Mouse (Mus musculus): ENCODE results near the gene Ntm.

Gene Ntm

GRCm38 (mm10) chr9:29661468-29662145 lies 301.3 kb downstream of the Ntm start:
- peak in 1 of 2 experiments; percentile 42 for DNase-seq (ENCODE audit: low spot score in 2 of 2)

GRCm38 (mm10) chr9:29660059-29660613 lies 302.8 kb downstream of the Ntm start:
- no peak for DNase-seq (ENCODE audit: low spot score in 2 of 2)

GRCm38 (mm10) chr9:29657761-29658465 lies 305.0 kb downstream of the Ntm start:
- DNase-seq (ENCODE audit: low spot score in 2 of 2), result no peak

- DNase-seq (ENCODE audit: low spot score in 2 of 2), result peak in 1 of 2 experiments; percentile 28
Observed at GRCm38 (mm10) chr9:29654885-29655284, 308.1 kb downstream of the Ntm start.

- DNase-seq (ENCODE audit: low spot score in 2 of 2), result no peak
Observed at GRCm38 (mm10) chr9:29653678-29654235, 309.2 kb downstream of the Ntm start.

- DNase-seq (ENCODE audit: low spot score in 2 of 2), result no peak
Observed at GRCm38 (mm10) chr9:29652854-29653253, 310.1 kb downstream of the Ntm start.

GRCm38 (mm10) chr9:29651856-29652255 lies 311.1 kb downstream of the Ntm start:
- DNase-seq (ENCODE audit: low spot score in 2 of 2), result no peak

GRCm38 (mm10) chr9:29651226-29651625 lies 311.7 kb downstream of the Ntm start:
- no peak for DNase-seq (ENCODE audit: low spot score in 2 of 2)

GRCm38 (mm10) chr9:29650679-29651078 lies 312.3 kb downstream of the Ntm start:
- peak in 1 of 2 experiments; percentile 20 for DNase-seq (ENCODE audit: low spot score in 2 of 2)

- no peak for DNase-seq (ENCODE audit: low spot score in 2 of 2)
Observed at GRCm38 (mm10) chr9:29650266-29650665, 312.7 kb downstream of the Ntm start.

GRCm38 (mm10) chr9:29648256-29648655 lies 314.7 kb downstream of the Ntm start:
- DNase-seq (ENCODE audit: low spot score in 2 of 2), result no peak

- peak in 1 of 2 experiments; percentile 32 for DNase-seq (ENCODE audit: low spot score in 2 of 2)
Observed at GRCm38 (mm10) chr9:29647764-29648163, 315.2 kb downstream of the Ntm start.

GRCm38 (mm10) chr9:29645796-29646400 lies 317.0 kb downstream of the Ntm start:
- DNase-seq (ENCODE audit: low spot score in 2 of 2), result no peak

GRCm38 (mm10) chr9:29642997-29643657 lies 319.8 kb downstream of the Ntm start:
- peak in 1 of 2 experiments; percentile 70 for DNase-seq (ENCODE audit: low spot score in 2 of 2)

- no peak for DNase-seq (ENCODE audit: low spot score in 2 of 2)
Observed at GRCm38 (mm10) chr9:29637335-29637734, 325.6 kb downstream of the Ntm start.

- no peak for DNase-seq (ENCODE audit: low spot score in 2 of 2)
Observed at GRCm38 (mm10) chr9:29617181-29617580, 345.8 kb downstream of the Ntm start.

- no peak for DNase-seq (ENCODE audit: low spot score in 2 of 2)
Observed at GRCm38 (mm10) chr9:29612020-29612612, 350.8 kb downstream of the Ntm start.

GRCm38 (mm10) chr9:29610867-29611266 lies 352.1 kb downstream of the Ntm start:
- DNase-seq (ENCODE audit: low spot score in 2 of 2), result no peak

GRCm38 (mm10) chr9:29597665-29598064 lies 365.3 kb downstream of the Ntm start:
- DNase-seq (ENCODE audit: low spot score in 2 of 2), result no peak

- no peak for DNase-seq (ENCODE audit: low spot score in 2 of 2)
Observed at GRCm38 (mm10) chr9:29595321-29595720, 367.6 kb downstream of the Ntm start.
